Mouse (Mus musculus) liver (tissue): ENCODE data around the gene Ranbp6.

Experiments
- DNase-seq: peaks from one replicate; pipeline ENCODE4 v3.0.0-alpha.2; 2020; ENCODE audit warnings: mixed read lengths

Ranbp6 gene

GRCm38 (mm10) chr19:29805917-29806785, 6.6 kb downstream of the Ranbp6 start, which contains the start of gene 9930021J03Rik:
Gene 9930021J03Rik, minus strand, starts transcription at chr19:29805989.
- DNase-seq = peak; percentile 100

- peak; percentile 90 for DNase-seq
Observed at GRCm38 (mm10) chr19:29805101-29805916, 7.5 kb downstream of the Ranbp6 start.

GRCm38 (mm10) chr19:29803946-29804345, 8.8 kb downstream of the Ranbp6 start:
- DNase-seq = no peak

- no peak for DNase-seq
Observed at GRCm38 (mm10) chr19:29797371-29797770, 15.4 kb downstream of the Ranbp6 start.

- no peak for DNase-seq
Observed at GRCm38 (mm10) chr19:29787997-29788396, 24.8 kb downstream of the Ranbp6 start.

- DNase-seq = no peak
Observed at GRCm38 (mm10) chr19:29782914-29783313, 29.9 kb downstream of the Ranbp6 start.
